Mouse (Mus musculus) kidney, postnatal 10 days (tissue): ENCODE measurements at regions not wholly inside any gene's neighbourhood (a gene's known extent, or its start where the extent isn't known, plus 50 kb on each side); places are given as distances from the start of the nearest gene placed in this dataset.

Source experiments
- DNase-seq: peaks from one replicate; pipeline ENCODE4 v3.0.0; 2021; ENCODE audit warnings: mixed read lengths

GRCm38 (mm10) chr8:26527186-26527580 is 407.8 kb downstream of the Gm45692 start:
- no peak for DNase-seq

- DNase-seq, result no peak
These were observed 410.6 kb downstream of the Gm45692 start for GRCm38 (mm10) chr8:26529921-26530320.

- no peak for DNase-seq
These were observed 414.4 kb downstream of the Gm45692 start for GRCm38 (mm10) chr8:26533444-26534421.

- no peak for DNase-seq
These were observed 416.5 kb downstream of the Gm45692 start for GRCm38 (mm10) chr8:26535816-26536215.

GRCm38 (mm10) chr8:26553691-26554090 is 423.4 kb upstream of the Zfp703 start:
- DNase-seq, result no peak

GRCm38 (mm10) chr8:26559196-26559595 is 417.9 kb upstream of the Zfp703 start:
- peak; percentile 44 for DNase-seq

GRCm38 (mm10) chr8:26563151-26563550 is 414.0 kb upstream of the Zfp703 start:
- DNase-seq, result no peak

GRCm38 (mm10) chr8:26564254-26564653 is 412.9 kb upstream of the Zfp703 start:
- no peak for DNase-seq

- DNase-seq, result no peak
These were observed 408.6 kb upstream of the Zfp703 start for GRCm38 (mm10) chr8:26568423-26569060.

GRCm38 (mm10) chr8:26588841-26589240 is 388.3 kb upstream of the Zfp703 start:
- DNase-seq, result no peak

GRCm38 (mm10) chr8:26590591-26591212 is 386.4 kb upstream of the Zfp703 start:
- no peak for DNase-seq

- DNase-seq, result no peak
These were observed 385.9 kb upstream of the Zfp703 start for GRCm38 (mm10) chr8:26591266-26591665.

- peak; percentile 14 for DNase-seq
These were observed 383.4 kb upstream of the Zfp703 start for GRCm38 (mm10) chr8:26593536-26594368.

GRCm38 (mm10) chr8:26594369-26594920 is 382.7 kb upstream of the Zfp703 start:
- DNase-seq, result no peak

GRCm38 (mm10) chr8:26595431-26596018 is 381.6 kb upstream of the Zfp703 start:
- no peak for DNase-seq

GRCm38 (mm10) chr8:26596665-26597362 is 380.3 kb upstream of the Zfp703 start:
- no peak for DNase-seq

GRCm38 (mm10) chr8:26598520-26598919 is 378.6 kb upstream of the Zfp703 start:
- DNase-seq, result peak; percentile 25

- DNase-seq, result no peak
These were observed 377.0 kb upstream of the Zfp703 start for GRCm38 (mm10) chr8:26600127-26600526.

- no peak for DNase-seq
These were observed 369.1 kb upstream of the Zfp703 start for GRCm38 (mm10) chr8:26608001-26608400.

- no peak for DNase-seq
These were observed 368.5 kb upstream of the Zfp703 start for GRCm38 (mm10) chr8:26608588-26608987.

GRCm38 (mm10) chr8:26612153-26612552 is 365.0 kb upstream of the Zfp703 start:
- no peak for DNase-seq
